Mouse (Mus musculus) Patski (cell line): ENCODE measurements around the gene Dennd2d. TPM values are rescaled to one million over a fixed set of nuclear protein-coding genes. Genes with fewer than 3 reads are reported as not detected.

ENCODE experiments used
- ATAC-seq: fragments of 100-300 bp; one replicate; pipeline ENCODE4 v1.8.0; 2021
- CTCF ChIA-PET: fragments of 350-600 bp; sonication (Branson Sonifier 250); formaldehyde crosslinking; loops from one replicate; lab custom pipeline; 2022; ENCODE audit warnings: inconsistent platforms; lab: Charles Lee
- POLR2A ChIA-PET: fragments of 350-600 bp; sonication (Branson Sonifier 250); formaldehyde crosslinking; loops from one replicate; lab custom pipeline; 2022; ENCODE audit warnings: antibody characterized with exemption, inconsistent platforms; lab: Charles Lee
- DNase-seq: peaks from one replicate; pipeline ENCODE4 v3.0.0-alpha.2; 2011; ENCODE audit warnings: low read depth, low spot score
- H3K27me3 ChIP-seq: fragments of 371-371 bp; one replicate; pipeline ENCODE4 v1.5.1; 2021
- CTCF ChIP-seq: fragments of 100-300 bp; IDR thresholded peaks from one replicate; pipeline ENCODE4 v1.5.1; 2021
- in situ Hi-C: fragments of 300-500 bp; cut with MboI; formaldehyde crosslinking; loops from 3 replicates; pipeline ENCODE4 v1.11.1; 2018; ENCODE audit warnings: low pct_unique_long_range_greater_than_20kb, mixed read lengths
- polyA plus RNA-seq: library from polyadenylated mRNA; unstranded; gene quantifications from one replicate; pipeline ENCODE4 v1.2.3, GENCODE M21; 2021

The Dennd2d gene
- polyA plus RNA-seq, 1 experiment from 2014 or later = 0.56 TPM

DNA sequence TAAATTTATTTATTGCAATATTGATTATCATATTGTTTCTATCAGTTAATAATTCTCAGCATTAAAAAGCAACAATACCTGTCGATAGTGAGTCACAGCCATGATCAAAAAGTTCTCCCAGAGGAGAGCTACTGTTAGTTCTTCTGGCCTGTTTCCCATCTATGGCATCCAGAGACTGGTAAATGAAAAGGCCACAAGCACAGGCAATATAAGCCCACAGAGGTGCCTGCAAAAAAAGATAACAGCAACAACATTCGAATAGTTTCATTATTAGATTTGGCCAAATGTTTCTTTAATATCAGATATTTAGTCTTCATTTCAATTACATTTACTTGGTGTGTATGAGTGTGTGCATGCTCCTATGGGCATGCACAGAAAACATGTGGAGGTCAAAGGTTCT, 51.1 kb downstream of the Dennd2d start:
- H3K27me3 ChIP-seq = no peaks in the 10 kb centered on the region
- ChIA-PET CTCF (interaction anchor here (1.4 kb wide), 1 partner anchor 9 kb away, joined by 3 read pairs; no protein-coding TSS in a partner anchor), POLR2A (interaction anchor here (0.5 kb wide), 1 partner anchor 527 kb away, joined by 3 read pairs; no protein-coding TSS in a partner anchor)
- no peak for TF ChIP-seq CTCF
- ATAC-seq (no peak), DNase-seq (no peak)
- in situ Hi-C loops = no loop called here

DNA sequence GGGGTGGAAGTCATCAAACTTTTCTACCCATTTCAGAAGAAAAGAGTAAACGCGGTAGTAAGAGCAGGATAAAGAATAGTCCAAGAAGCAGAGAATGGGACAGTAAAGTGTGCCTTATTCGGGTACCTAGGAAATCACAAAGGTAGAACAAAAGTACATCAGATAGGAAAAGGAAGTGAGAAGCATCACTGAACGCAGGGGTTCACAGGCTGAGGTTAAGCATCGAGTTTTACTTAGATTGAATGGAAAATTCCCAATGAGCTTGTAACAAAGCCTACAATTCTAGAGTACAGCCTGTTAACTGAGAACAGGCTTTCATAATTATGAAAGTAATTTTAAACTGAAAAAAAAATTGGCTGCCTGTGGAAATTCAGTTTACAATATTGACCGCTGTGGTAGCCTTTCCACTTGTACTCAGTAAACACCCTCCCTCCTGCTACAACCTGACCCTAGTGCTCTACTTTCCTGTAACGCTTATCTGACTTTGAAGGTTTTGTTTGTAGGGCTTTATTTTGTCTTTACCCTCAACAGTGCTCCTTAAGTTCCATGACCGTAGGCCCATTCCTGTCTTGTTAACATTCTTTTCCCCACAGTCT, 62.6 kb downstream of the Dennd2d start:
- CTCF ChIA-PET = no interaction called here
- no peak for DNase-seq
- no peak for ATAC-seq
- H3K27me3 ChIP-seq = no peaks in the 10 kb centered on the region
- no peak for TF ChIP-seq CTCF
- in situ Hi-C loops = no loop called here
- POLR2A ChIA-PET = no interaction called here

DNA sequence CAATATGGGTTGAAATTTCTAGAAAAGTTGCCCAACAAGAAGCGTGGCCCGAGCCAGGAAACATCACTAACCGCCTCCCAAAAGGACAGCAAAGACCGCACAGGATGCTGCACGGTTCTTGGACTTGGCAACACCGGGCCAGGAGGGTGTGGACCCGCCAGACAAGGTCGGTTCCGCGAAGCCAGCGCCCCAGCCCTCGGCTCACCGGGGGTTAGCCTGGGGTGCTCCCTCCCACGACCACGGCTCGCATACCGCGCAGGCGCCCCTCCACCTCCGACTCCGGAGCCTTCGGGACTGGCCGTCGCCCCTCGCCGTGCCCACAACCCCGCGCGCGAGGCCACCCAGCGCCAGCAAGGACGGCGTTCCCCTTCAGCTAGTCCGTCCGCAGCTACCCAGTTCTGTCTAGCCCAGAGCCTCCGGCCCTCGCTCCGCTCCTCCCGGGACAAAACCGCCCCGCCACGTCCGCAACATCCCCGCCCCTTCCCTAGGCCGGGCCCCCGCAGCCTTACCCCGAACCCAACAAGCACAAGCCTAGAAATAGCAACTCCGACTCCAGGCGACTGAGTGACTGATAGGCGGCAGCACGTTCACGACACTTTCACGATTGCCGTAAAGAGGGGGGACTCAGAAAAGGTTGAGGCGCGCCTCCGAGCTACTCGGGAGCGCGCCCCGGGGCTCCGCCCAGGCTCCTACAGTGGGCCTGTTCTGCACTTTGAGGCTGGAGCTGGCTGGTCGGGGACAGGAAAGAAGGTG, 65.1 kb downstream of the Dennd2d start, which contains the start of the genes Dram2 and Cept1:
Gene Dram2 (plus strand): TSS at position 628 of the 753 bp plus-strand sequence.
Gene Cept1 (minus strand): TSS at position 632 of the 753 bp plus-strand sequence.
- peak; percentile 94 for DNase-seq
- POLR2A ChIA-PET = interaction anchor here (1.2 to 2.3 kb wide), 2 partner anchors 9 to 11 kb away, joined by 4 to 11 read pairs; no protein-coding TSS in a partner anchor
- in situ Hi-C loops = no loop called here
- CTCF ChIA-PET = interaction anchor here (0.8 to 1.7 kb wide), 5 partner anchors 10 to 36 kb away, joined by 3 to 6 read pairs (median 4); no protein-coding TSS in a partner anchor
- H3K27me3 ChIP-seq = no peaks in the 10 kb centered on the region
- no peak for TF ChIP-seq CTCF
- peak; percentile 96 for ATAC-seq

DNA sequence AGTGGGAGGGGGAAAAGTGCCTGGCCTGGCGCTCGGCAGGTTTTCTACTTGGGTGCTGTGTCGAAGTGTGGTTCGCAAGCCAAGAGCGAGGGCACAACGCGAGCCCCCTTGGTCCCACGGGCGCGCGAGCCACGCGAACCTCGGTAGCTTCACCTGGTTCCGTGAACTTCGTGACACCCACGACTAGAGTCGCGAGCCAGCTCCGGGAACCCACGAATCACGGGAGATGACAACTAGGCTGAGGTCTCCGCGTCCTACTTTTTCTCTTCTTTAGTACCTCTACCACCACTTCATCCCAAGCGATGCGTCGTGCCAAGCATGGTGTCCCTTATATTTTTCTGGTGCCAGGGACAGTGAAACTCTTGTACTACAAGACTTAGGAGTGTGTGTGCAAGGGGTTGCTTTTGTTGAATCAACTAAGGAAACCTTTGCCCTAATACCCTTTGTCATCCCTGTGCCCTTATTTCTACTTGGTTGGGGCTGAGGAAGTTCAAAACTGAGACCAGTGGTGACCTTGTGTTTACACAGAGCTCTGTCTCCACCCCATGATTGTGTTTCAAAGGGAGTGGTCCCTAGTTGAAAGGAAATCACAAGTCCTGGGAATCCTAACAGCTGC, 65.8 kb downstream of the Dennd2d start:
- DNase-seq = no peak
- ChIA-PET POLR2A (interaction anchor here (2.3 kb wide), 1 partner anchor 12 kb away, joined by 11 read pairs; no protein-coding TSS in a partner anchor), CTCF (interaction anchor here (0.8 to 1.7 kb wide), 5 partner anchors 10 to 37 kb away, joined by 3 to 6 read pairs (median 4); no protein-coding TSS in a partner anchor)

DNA sequence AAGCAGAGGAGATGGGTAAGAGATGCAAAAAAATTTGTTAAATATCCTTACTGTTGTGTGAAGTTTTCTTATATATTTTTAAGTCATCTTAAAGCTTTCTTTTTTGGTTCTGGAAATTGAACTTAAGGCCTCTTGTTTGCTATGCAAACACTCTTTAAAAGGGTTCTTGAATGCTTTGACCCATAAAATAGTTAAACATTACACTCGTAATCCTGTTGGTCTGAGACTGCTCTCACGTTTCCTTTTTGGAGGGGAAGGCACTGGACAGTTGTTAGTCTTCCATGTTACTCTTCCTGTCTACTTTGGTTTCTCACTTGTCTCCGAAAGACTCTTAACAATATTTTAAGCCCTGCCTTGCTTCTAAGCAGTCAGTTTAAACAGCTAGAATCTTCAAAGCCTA, 66.8 kb downstream of the Dennd2d start:
- POLR2A ChIA-PET = no interaction called here
- no peaks in the 10 kb centered on the region for H3K27me3 ChIP-seq
- in situ Hi-C loops = no loop called here
- DNase-seq = no peak
- ATAC-seq = no peak
- no peak for TF ChIP-seq CTCF
- CTCF ChIA-PET = interaction anchor here (0.8 kb wide), 1 partner anchor 9 kb away, joined by 4 read pairs; no protein-coding TSS in a partner anchor

More for the DNA sequence above, 65.8 kb downstream of the Dennd2d start:
- ATAC-seq = no peak
- no peak for TF ChIP-seq CTCF
- in situ Hi-C loops = no loop called here
- H3K27me3 ChIP-seq = no peaks in the 10 kb centered on the region

Other genes starting within 250 kb of the Dennd2d start
- not detected for gene Chil6, start 76.2 kb upstream of the Dennd2d start, polyA plus RNA-seq
- 128 TPM for gene Dram2, start 65.4 kb downstream of the Dennd2d start, polyA plus RNA-seq
- 59.0 TPM for gene Cept1, start 65.4 kb downstream of the Dennd2d start, polyA plus RNA-seq
- 29.3 TPM for gene Lrif1, start 202.6 kb downstream of the Dennd2d start, polyA plus RNA-seq